In genomic region chr11:95915006-95915710, GRCm38 (mm10) we compare ENCODE assay signal across 9 mouse cellular contexts. TPM values are rescaled to one million over a fixed set of nuclear protein-coding genes. Genes with fewer than 3 reads are reported as not detected.
A peak's percentile ranks its signal among the peaks of the same experiment; 100 is the strongest.
DNase-seq lines count a peak whose midpoint lies in the region; ATAC-seq and TF ChIP-seq lines count a peak whose summit lies in the region.
"Had no signal": no experiment of that assay in that cellular context is flagged by ENCODE, and none has a peak within 500 bp of the region (broad histone marks: within the 10 kb centered on the region; RNA-seq: fewer than 3 reads in every experiment).

No protein-coding gene starts in this region.

- TF ChIP-seq CTCF in lung, postnatal 0 days (IDR thresholded peaks at IDR 0.05): no peak
- TF ChIP-seq CTCF in kidney, postnatal 0 days (IDR thresholded peaks at IDR 0.05; ENCODE audit: low read depth): no peak

- H3K9ac ChIP-seq in lung, postnatal 0 days (replicated peaks; ENCODE audit: low read depth): no peak overlapping the region
- H3K9ac ChIP-seq in forebrain, embryonic 13.5 days: peak overlapping the region; percentile 16; the same call in 1 of the 2 replicates
- no peak overlapping the region for H3K9ac ChIP-seq in kidney, postnatal 0 days (ENCODE audit: low read depth, low read length)
- no peak overlapping the region for H3K9ac ChIP-seq in neural tube, embryonic 11.5 days (ENCODE audit: low read length)

- peak overlapping the region; percentile 3; the same call in 1 of the 2 replicates for H3K4me3 ChIP-seq in lung, postnatal 0 days (ENCODE audit: low read depth, low read length)
- H3K4me3 ChIP-seq in forebrain, embryonic 13.5 days: peak overlapping the region; percentile 23
- H3K4me3 ChIP-seq in kidney, postnatal 0 days (replicated peaks; ENCODE audit: low read depth, low read length): peak overlapping the region; percentile 15
- peak overlapping the region; percentile 14; the same call in 1 of the 2 replicates for H3K4me3 ChIP-seq in neural tube, embryonic 11.5 days (ENCODE audit: low read depth, low read length)

- H3K27me3 ChIP-seq in lung, postnatal 0 days (replicated peaks; ENCODE audit: insufficient read depth, low read length): peaks cover 22% of the 10 kb centered on the region
- H3K27me3 ChIP-seq in forebrain, embryonic 13.5 days: peaks cover 80% of the 10 kb centered on the region
- peaks cover 49% of the 10 kb centered on the region for H3K27me3 ChIP-seq in kidney, postnatal 0 days (ENCODE audit: insufficient read depth, low read length)
- H3K27me3 ChIP-seq in neural tube, embryonic 11.5 days (ENCODE audit: control insufficient read depth, insufficient read depth, low read length): peaks cover 55% of the 10 kb centered on the region

- H3K27ac ChIP-seq in lung, postnatal 0 days (ENCODE audit: low read length): no peak overlapping the region
- no peak overlapping the region for H3K27ac ChIP-seq in forebrain, embryonic 13.5 days
- no peak overlapping the region for H3K27ac ChIP-seq in kidney, postnatal 0 days
- no peak overlapping the region for H3K27ac ChIP-seq in neural tube, embryonic 11.5 days (ENCODE audit: low read depth, low read length)

- no peak for ATAC-seq in lung, postnatal 0 days
- no peak for ATAC-seq in forebrain, embryonic 13.5 days
- ATAC-seq in kidney, postnatal 0 days (replicated peaks; ENCODE audit: low FRiP score, low read depth): no peak
- no peak for ATAC-seq in neural tube, embryonic 11.5 days (ENCODE audit: insufficient read depth, low FRiP score, low TSS enrichment)

- H3K4me2 ChIP-seq in lung, postnatal 0 days (replicated peaks; ENCODE audit: low read depth, low read length): peak overlapping the region; percentile 25
- H3K4me2 ChIP-seq in forebrain, embryonic 13.5 days: peak overlapping the region; percentile 46
- peak overlapping the region; percentile 49 for H3K4me2 ChIP-seq in kidney, postnatal 0 days (ENCODE audit: low read length)
- peak overlapping the region; percentile 24; the same call in 1 of the 2 replicates for H3K4me2 ChIP-seq in neural tube, embryonic 11.5 days (ENCODE audit: low read depth)

- WGBS in lung, postnatal 0 days: 1% methylated on average over 28 of the region's 28 CpGs
- 1% methylated on average over 28 of the region's 28 CpGs for WGBS in forebrain, embryonic 13.5 days
- WGBS in kidney, postnatal 0 days: 1% methylated on average over 28 of the region's 28 CpGs
- WGBS in neural tube, embryonic 11.5 days: 1% methylated on average over 28 of the region's 28 CpGs

- H3K36me3 ChIP-seq in lung, postnatal 0 days (ENCODE audit: insufficient read depth, low read length): no peaks in the 10 kb centered on the region
- H3K36me3 ChIP-seq in forebrain, embryonic 13.5 days (ENCODE audit: poor library complexity, severe bottlenecking): no peaks in the 10 kb centered on the region
- no peaks in the 10 kb centered on the region for H3K36me3 ChIP-seq in kidney, postnatal 0 days (ENCODE audit: insufficient read depth, low read length)
- H3K36me3 ChIP-seq in neural tube, embryonic 11.5 days (ENCODE audit: control insufficient read depth, insufficient read depth, low read length): no peaks in the 10 kb centered on the region

- TF ChIP-seq EP300 in lung, postnatal 0 days (IDR thresholded peaks at IDR 0.05): no peak

- no peak for DNase-seq in lung, postnatal 0 days (ENCODE audit: low spot score)
- DNase-seq in lung, postnatal 14 days: no peak
- no peak for DNase-seq in kidney, postnatal 0 days (ENCODE audit: low spot score)
- DNase-seq in neural tube, embryonic 11.5 days (ENCODE audit: low spot score): peak; percentile 43
- no peak for DNase-seq in c-Kit-positive CD71-positive TER-119-positive erythroid progenitor cells, embryonic 14.5 days (ENCODE audit: low spot score)
- no peak for DNase-seq in cerebellum, adult 11 months
- DNase-seq in cerebellum, adult 9-11 months: no peak

- no peaks in the 10 kb centered on the region for H3K9me3 ChIP-seq in lung, postnatal 0 days (ENCODE audit: low read length)
- no peaks in the 10 kb centered on the region for H3K9me3 ChIP-seq in forebrain, embryonic 13.5 days (replicated peaks)
- no peaks in the 10 kb centered on the region for H3K9me3 ChIP-seq in kidney, postnatal 0 days (replicated peaks; ENCODE audit: low read length)
- H3K9me3 ChIP-seq in neural tube, embryonic 11.5 days (ENCODE audit: control insufficient read depth, low read length): no peaks in the 10 kb centered on the region

- H3K4me1 ChIP-seq in lung, postnatal 0 days (ENCODE audit: insufficient read depth, low read depth, low read length): no peaks in the 10 kb centered on the region
- peaks cover 18% of the 10 kb centered on the region for H3K4me1 ChIP-seq in forebrain, embryonic 13.5 days
- no peaks in the 10 kb centered on the region for H3K4me1 ChIP-seq in kidney, postnatal 0 days (replicated peaks; ENCODE audit: insufficient read depth, low read length)
- 0 out of 2 replicates have a peak, but pooled peaks cover 4% of the 10 kb centered on the region for H3K4me1 ChIP-seq in neural tube, embryonic 11.5 days (ENCODE audit: control insufficient read depth, insufficient read depth, low read length)

RNA-seq across cellular contexts. Expression of gene B4galnt2, which starts 0.5 kb away (rescaled TPM):
- polyA plus RNA-seq in lung, postnatal 0 days (2015; fragmentation: Nextera tagmentation; extraction: Ambion mirVana): not detected in 2 replicates
- polyA plus RNA-seq in forebrain, embryonic 13.5 days (2015; fragmentation: Nextera tagmentation; extraction: Ambion mirVana): not detected in 2 replicates
- 1.1 and 1.6 TPM in 2 replicates for polyA plus RNA-seq in kidney, postnatal 0 days (2015; fragmentation: Nextera tagmentation; extraction: Ambion mirVana)
- polyA plus RNA-seq in neural tube, embryonic 11.5 days (2014; fragmentation: Nextera tagmentation; extraction: Ambion mirVana): not detected in 2 replicates
- polyA plus RNA-seq: cerebellum, adult 2 months had no signal
